27 mouse cellular contexts compared by ENCODE assay signal in genomic region chr1:155782382-155782781, GRCm38 (mm10). TPM values are rescaled to one million over a fixed set of nuclear protein-coding genes. Genes with fewer than 3 reads are reported as not detected.
DNase-seq lines count a peak whose midpoint lies in the region; TF ChIP-seq lines count a peak whose summit lies in the region.
"Had no signal": no experiment of that assay in that cellular context is flagged by ENCODE, and none has a peak within 500 bp of the region (broad histone marks: within the 10 kb centered on the region; RNA-seq: fewer than 3 reads in every experiment).

No protein-coding gene starts in this region.

- no peak overlapping the region for H3K4me3 ChIP-seq in lung, adult 2 months (replicated peaks; ENCODE audit: extremely low read depth, low read depth, low read length)
- H3K4me3 ChIP-seq: forebrain, embryonic 15.5 days; hindbrain, embryonic 13.5 days; intestine, embryonic 15.5 days; limb, embryonic 12.5 days; liver, embryonic 13.5 days; midbrain, embryonic 15.5 days; myocyte had no signal

- 58% methylated on average over 5 of the region's 5 CpGs for WGBS in lung, adult 2 months

- H3K4me1 ChIP-seq in lung, adult 2 months (ENCODE audit: control insufficient read depth, insufficient read depth, low read length), result no peaks in the 10 kb centered on the region
- H3K4me1 ChIP-seq: forebrain, embryonic 15.5 days; midbrain, embryonic 15.5 days had no signal

- TF ChIP-seq CTCF in lung, adult 2 months (IDR thresholded peaks at IDR 0.05; ENCODE audit: insufficient read depth, low read length), result no peak

- no peak for TF ChIP-seq POLR2A in lung, adult 2 months (IDR thresholded peaks at IDR 0.05; ENCODE audit: borderline replicate concordance, extremely low read depth, low read depth, low read length)

- peak; percentile 75 for DNase-seq in A20 (ENCODE audit: low read depth, low spot score)
- peak; percentile 19 to 30 for DNase-seq in CD8-positive naive resting alpha-beta T cell, adult 2 months (ENCODE audit: low read depth in 2 of 2, low spot score in 2 of 2)
- peak; percentile 3 to 27 for DNase-seq in natural killer cell, adult 2 months (ENCODE audit: low spot score in 2 of 2)
- peak; percentile 42 to 44 for DNase-seq in thymus, postnatal 10 days (ENCODE audit: low spot score in 2 of 2)
- no peak for DNase-seq in lung, adult 18-20 months
- DNase-seq in lung, adult 2 months, result no peak
- DNase-seq in gastrocnemius, postnatal 10 days, result no peak
- DNase-seq in layer of hippocampus, postnatal 10 days (ENCODE audit: low spot score in 2 of 2), result no peak
- DNase-seq: adrenal gland, postnatal 25 days; cerebellum, adult 11-12 months; cerebellum, postnatal 25 days; embryo, embryonic 11 days; heart, postnatal 10 days; kidney, adult 9 months; kidney, postnatal 36 days; layer of hippocampus, adult 9-11 months; liver, embryonic 13.5 days; retina, postnatal 1 day had no signal

RNA-seq across cellular contexts. Expression of gene Qsox1, which starts 30.3 kb away (rescaled TPM):
- polyA plus RNA-seq in lung, adult 2 months (2012; rRNA removed), result 170 and 171 TPM in 2 replicates
- total RNA-seq in gastrocnemius, postnatal 10 days (2021), result 10 to 100 TPM; 36.0 to 49.4 TPM
- total RNA-seq in layer of hippocampus, postnatal 10 days (2021), result 10 to 100 TPM; 33.0 to 42.3 TPM

RNA-seq across cellular contexts. Expression of gene Lhx4, which starts 30.9 kb away (rescaled TPM):
- polyA plus RNA-seq in lung, adult 2 months (2012; rRNA removed), result not detected in 2 replicates
- not detected for total RNA-seq in gastrocnemius, postnatal 10 days (2021)
- total RNA-seq in layer of hippocampus, postnatal 10 days (2021), result not detected
- total RNA-seq: heart, postnatal 10 days had no signal
- polyA plus RNA-seq: G1E; heart, embryonic 11.5 days; intestine, embryonic 15.5 days; limb, embryonic 12.5 days; liver, embryonic 13.5 days; lung, embryonic 16.5 days had no signal

Comparison
In these comparisons a context has a peak if more than half of its experiments do, and no peak if none do; other contexts are left out.
1. DNase-seq: peak in A20 (single experiment), CD8-positive naive resting alpha-beta T cell, adult 2 months (2 of 2), natural killer cell, adult 2 months (2 of 2) and thymus, postnatal 10 days (2 of 2); none in lung, adult 18-20 months (0 of 2), lung, adult 2 months (single experiment), gastrocnemius, postnatal 10 days (single experiment) and layer of hippocampus, postnatal 10 days (0 of 2).